Mouse (Mus musculus): Measurements from ENCODE around the gene U2af1l4.

GRCm38 (mm10) chr7:30614454-30614853, 51.4 kb downstream of the U2af1l4 start:
- TF ChIP-seq CTCF (IDR thresholded peaks at IDR 0.05) (peak; percentile 58), EP300 (IDR thresholded peaks at IDR 0.05) (no peak)
